18 mouse cellular contexts compared by ENCODE assay signal in genomic region chr1:34107076-34107475, GRCm38 (mm10).
DNase-seq lines count a peak whose midpoint lies in the region; ATAC-seq and TF ChIP-seq lines count a peak whose summit lies in the region.
"Had no signal": no experiment of that assay in that cellular context is flagged by ENCODE, and none has a peak within 500 bp of the region (broad histone marks: within the 10 kb centered on the region; RNA-seq: fewer than 3 reads in every experiment).

No protein-coding gene starts in this region.

- no peak for ATAC-seq in forebrain, embryonic 12.5 days (ENCODE audit: low FRiP score)
- no peak for ATAC-seq in forebrain, postnatal 0 days
- no peak for ATAC-seq in heart, postnatal 0 days (ENCODE audit: insufficient read depth, low read depth)
- no peak for ATAC-seq in embryonic facial prominence, embryonic 14.5 days (ENCODE audit: low read depth)
- no peak for ATAC-seq in inflammation-experienced regulatory T-cells, adult 6 months
- ATAC-seq: lung, postnatal 0 days had no signal

- H3K4me1 ChIP-seq in forebrain, embryonic 12.5 days = peaks cover 35% of the 10 kb centered on the region
- H3K4me1 ChIP-seq in forebrain, postnatal 0 days (ENCODE audit: insufficient read depth) = no peaks in the 10 kb centered on the region
- peaks cover 47% of the 10 kb centered on the region for H3K4me1 ChIP-seq in heart, postnatal 0 days (ENCODE audit: control insufficient read depth, insufficient read depth)
- peaks cover 10% of the 10 kb centered on the region for H3K4me1 ChIP-seq in ES-Bruce4 (ENCODE audit: control insufficient read depth, insufficient read depth, low read length)
- H3K4me1 ChIP-seq in embryonic facial prominence, embryonic 14.5 days (ENCODE audit: control insufficient read depth, insufficient read depth, low read length) = peaks cover 3% of the 10 kb centered on the region

- H3K9ac ChIP-seq in forebrain, embryonic 12.5 days = no peak overlapping the region
- no peak overlapping the region for H3K9ac ChIP-seq in forebrain, postnatal 0 days
- no peak overlapping the region for H3K9ac ChIP-seq in heart, postnatal 0 days (replicated peaks; ENCODE audit: low read depth, low read length)
- peak overlapping the region; percentile 39 for H3K9ac ChIP-seq in ES-Bruce4 (ENCODE audit: low read depth, poor library complexity, severe bottlenecking)
- no peak overlapping the region for H3K9ac ChIP-seq in embryonic facial prominence, embryonic 14.5 days (ENCODE audit: low read depth, low read length)
- H3K9ac ChIP-seq: embryonic facial prominence, embryonic 13.5 days; liver, embryonic 14.5 days had no signal

- H3K27me3 ChIP-seq in forebrain, embryonic 12.5 days = no peaks in the 10 kb centered on the region; the same call in 1 of the 2 replicates
- H3K27me3 ChIP-seq in forebrain, postnatal 0 days (ENCODE audit: insufficient read depth, low read length) = no peaks in the 10 kb centered on the region
- H3K27me3 ChIP-seq in heart, postnatal 0 days (ENCODE audit: control insufficient read depth, insufficient read depth, low read length) = no peaks in the 10 kb centered on the region
- no peaks in the 10 kb centered on the region for H3K27me3 ChIP-seq in ES-Bruce4 (ENCODE audit: control insufficient read depth, insufficient read depth, low read length, poor library complexity, severe bottlenecking)
- H3K27me3 ChIP-seq in embryonic facial prominence, embryonic 14.5 days (replicated peaks; ENCODE audit: control insufficient read depth, insufficient read depth, low read length) = no peaks in the 10 kb centered on the region
- H3K27me3 ChIP-seq: embryonic facial prominence, embryonic 13.5 days; hindbrain, embryonic 15.5 days had no signal

- no peak for TF ChIP-seq POLR2A in ES-Bruce4 (IDR thresholded peaks at IDR 0.05; ENCODE audit: insufficient read depth, low read length)

- no peak overlapping the region for H3K4me3 ChIP-seq in forebrain, embryonic 12.5 days (replicated peaks)
- no peak overlapping the region for H3K4me3 ChIP-seq in forebrain, postnatal 0 days (ENCODE audit: low read depth, low read length)
- H3K4me3 ChIP-seq in heart, postnatal 0 days (ENCODE audit: low read depth, low read length) = no peak overlapping the region
- H3K4me3 ChIP-seq in ES-Bruce4 (ENCODE audit: low read depth, low read length) = peak overlapping the region; percentile 28; the same call in 1 of the 2 replicates
- no peak overlapping the region for H3K4me3 ChIP-seq in embryonic facial prominence, embryonic 14.5 days (ENCODE audit: low read depth, low read length)
- H3K4me3 ChIP-seq: embryonic facial prominence, embryonic 13.5 days; hindbrain, embryonic 15.5 days had no signal

- no peak for TF ChIP-seq EP300 in heart, postnatal 0 days (IDR thresholded peaks at IDR 0.05; ENCODE audit: low read depth)
- TF ChIP-seq EP300 in ES-Bruce4 (IDR thresholded peaks at IDR 0.05; ENCODE audit: insufficient read depth, low read depth, low read length) = peak; percentile 65

- DNase-seq in forebrain, postnatal 0 days = no peak
- DNase-seq in heart, postnatal 0 days (ENCODE audit: low spot score) = no peak
- no peak for DNase-seq in heart, postnatal 4 days
- DNase-seq in embryonic facial prominence, embryonic 14.5 days (ENCODE audit: low spot score) = no peak
- no peak for DNase-seq in layer of hippocampus, postnatal 25 days (ENCODE audit: extremely low spot score in 1 of 2, low spot score in 1 of 2)
- DNase-seq: adrenal gland, adult 8-10 months; cerebellum, adult 18-20 months; gastrocnemius, postnatal 14 days; kidney, adult 18-20 months; kidney, postnatal 36 days; thymus, adult 18-20 months had no signal

- no peak for TF ChIP-seq CTCF in forebrain, postnatal 0 days (IDR thresholded peaks at IDR 0.05; ENCODE audit: low read depth)
- TF ChIP-seq CTCF in heart, postnatal 0 days (IDR thresholded peaks at IDR 0.05; ENCODE audit: low read depth) = no peak
- TF ChIP-seq CTCF in ES-Bruce4 (IDR thresholded peaks at IDR 0.05; ENCODE audit: low read depth, low read length) = no peak

- 0 out of 2 replicates have a peak, but pooled peaks cover 4% of the 10 kb centered on the region for H3K9me3 ChIP-seq in forebrain, embryonic 12.5 days
- no peaks in the 10 kb centered on the region for H3K9me3 ChIP-seq in forebrain, postnatal 0 days (ENCODE audit: low read length)
- no peaks in the 10 kb centered on the region for H3K9me3 ChIP-seq in heart, postnatal 0 days (replicated peaks; ENCODE audit: control insufficient read depth, low read length)
- 0 out of 2 replicates have a peak, but pooled peaks cover 2% of the 10 kb centered on the region for H3K9me3 ChIP-seq in ES-Bruce4 (replicated peaks; ENCODE audit: control insufficient read depth, insufficient read depth, low read length, poor library complexity, severe bottlenecking)
- H3K9me3 ChIP-seq in embryonic facial prominence, embryonic 14.5 days (ENCODE audit: control insufficient read depth, low read length) = 0 out of 2 replicates have a peak, but pooled peaks cover 4% of the 10 kb centered on the region
- H3K9me3 ChIP-seq: hindbrain, embryonic 15.5 days had no signal

- no peak overlapping the region for H3K27ac ChIP-seq in forebrain, embryonic 12.5 days
- H3K27ac ChIP-seq in forebrain, postnatal 0 days (ENCODE audit: low read depth, low read length) = no peak overlapping the region
- H3K27ac ChIP-seq in heart, postnatal 0 days (ENCODE audit: low read depth) = peak overlapping the region; percentile 4; the same call in 1 of the 2 replicates
- peak overlapping the region; percentile 98 for H3K27ac ChIP-seq in ES-Bruce4 (ENCODE audit: insufficient read depth, low read length)
- no peak overlapping the region for H3K27ac ChIP-seq in embryonic facial prominence, embryonic 14.5 days (replicated peaks; ENCODE audit: low read depth, low read length)
- H3K27ac ChIP-seq: embryonic facial prominence, embryonic 13.5 days; hindbrain, embryonic 15.5 days; liver, embryonic 14.5 days had no signal

- peak overlapping the region; percentile 22; the same call in 1 of the 2 replicates for H3K4me2 ChIP-seq in forebrain, embryonic 12.5 days
- no peak overlapping the region for H3K4me2 ChIP-seq in forebrain, postnatal 0 days (ENCODE audit: low read depth)
- peak overlapping the region; percentile 26 for H3K4me2 ChIP-seq in heart, postnatal 0 days (ENCODE audit: low read depth, low read length)
- 0 out of 2 replicates have a peak overlapping the region, but pooled peaks have one; percentile 2 for H3K4me2 ChIP-seq in embryonic facial prominence, embryonic 14.5 days (ENCODE audit: low read depth, low read length)
- H3K4me2 ChIP-seq: embryonic facial prominence, embryonic 13.5 days; hindbrain, embryonic 15.5 days had no signal

- no peaks in the 10 kb centered on the region for H3K36me3 ChIP-seq in forebrain, embryonic 12.5 days (replicated peaks)
- H3K36me3 ChIP-seq in forebrain, postnatal 0 days (ENCODE audit: insufficient read depth) = no peaks in the 10 kb centered on the region
- H3K36me3 ChIP-seq in heart, postnatal 0 days (replicated peaks; ENCODE audit: control insufficient read depth, insufficient read depth, low read length) = no peaks in the 10 kb centered on the region
- H3K36me3 ChIP-seq in ES-Bruce4 (ENCODE audit: control insufficient read depth, insufficient read depth, low read length, poor library complexity, severe bottlenecking) = no peaks in the 10 kb centered on the region
- no peaks in the 10 kb centered on the region for H3K36me3 ChIP-seq in embryonic facial prominence, embryonic 14.5 days (ENCODE audit: control insufficient read depth, insufficient read depth, low read length)
- H3K36me3 ChIP-seq: embryonic facial prominence, embryonic 13.5 days; hindbrain, embryonic 15.5 days had no signal

- 24% methylated on average over 8 of the region's 8 CpGs for WGBS in forebrain, embryonic 12.5 days
- 42% methylated on average over 8 of the region's 8 CpGs for WGBS in forebrain, postnatal 0 days
- 57% methylated on average over 8 of the region's 8 CpGs for WGBS in heart, postnatal 0 days
- WGBS in embryonic facial prominence, embryonic 14.5 days = 47% methylated on average over 8 of the region's 8 CpGs

Comparison
In these comparisons a context has a peak if more than half of its experiments do, and no peak if none do; other contexts are left out.
1. H3K27ac ChIP-seq: peak in heart, postnatal 0 days (single experiment) and ES-Bruce4 (single experiment); none in forebrain, embryonic 12.5 days (single experiment), forebrain, postnatal 0 days (single experiment) and embryonic facial prominence, embryonic 14.5 days (single experiment).